Mouse (Mus musculus): ENCODE results near the gene Zfp651. TPM values are rescaled to one million over a fixed set of nuclear protein-coding genes. Genes with fewer than 3 reads are reported as not detected.

Gene Zfp651
- polyA plus RNA-seq, 1 experiment from 2014 or later: 64.7 TPM

- no peak for TF ChIP-seq CTCF (IDR thresholded peaks at IDR 0.05)
- ChIA-PET POLR2A (no interaction called here), CTCF (no interaction called here)
- DNase-seq (ENCODE audit: low read depth, low spot score): no peak
- H3K27me3 ChIP-seq: no peaks in the 10 kb centered on the region
- in situ Hi-C loops (cut with MboI; ENCODE audit: low pct_unique_long_range_greater_than_20kb): no loop called here
- no peak for ATAC-seq
These were observed 3.6 kb downstream of the Zfp651 start for GRCm38 (mm10) chr9:121762761-121763160.

DNA sequence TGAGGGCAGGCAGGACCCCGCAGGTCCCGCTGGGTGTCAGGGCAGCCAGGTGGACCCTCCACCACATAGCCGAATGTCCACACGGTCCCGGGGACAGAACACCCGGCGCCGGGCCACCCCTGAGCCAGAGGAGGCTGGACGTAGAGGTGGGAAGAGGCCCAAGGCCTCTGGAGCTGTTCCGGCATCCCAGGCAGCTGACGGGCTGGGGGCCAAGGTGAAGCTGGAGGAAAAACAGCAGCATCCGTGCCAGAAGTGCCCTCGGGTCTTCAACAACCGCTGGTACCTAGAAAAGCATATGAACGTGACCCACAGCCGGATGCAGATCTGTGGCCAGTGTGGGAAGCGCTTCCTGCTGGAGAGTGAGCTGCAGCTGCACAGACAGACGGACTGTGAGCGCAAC lies 4.6 kb downstream of the Zfp651 start:
- H3K27me3 ChIP-seq: no peaks in the 10 kb centered on the region
- ChIA-PET CTCF (no interaction called here), POLR2A (no interaction called here)
- in situ Hi-C loops (cut with MboI; ENCODE audit: low pct_unique_long_range_greater_than_20kb): no loop called here
- no peak for DNase-seq (ENCODE audit: low read depth, low spot score)
- ATAC-seq: no peak
- TF ChIP-seq CTCF (IDR thresholded peaks at IDR 0.05): no peak

DNA sequence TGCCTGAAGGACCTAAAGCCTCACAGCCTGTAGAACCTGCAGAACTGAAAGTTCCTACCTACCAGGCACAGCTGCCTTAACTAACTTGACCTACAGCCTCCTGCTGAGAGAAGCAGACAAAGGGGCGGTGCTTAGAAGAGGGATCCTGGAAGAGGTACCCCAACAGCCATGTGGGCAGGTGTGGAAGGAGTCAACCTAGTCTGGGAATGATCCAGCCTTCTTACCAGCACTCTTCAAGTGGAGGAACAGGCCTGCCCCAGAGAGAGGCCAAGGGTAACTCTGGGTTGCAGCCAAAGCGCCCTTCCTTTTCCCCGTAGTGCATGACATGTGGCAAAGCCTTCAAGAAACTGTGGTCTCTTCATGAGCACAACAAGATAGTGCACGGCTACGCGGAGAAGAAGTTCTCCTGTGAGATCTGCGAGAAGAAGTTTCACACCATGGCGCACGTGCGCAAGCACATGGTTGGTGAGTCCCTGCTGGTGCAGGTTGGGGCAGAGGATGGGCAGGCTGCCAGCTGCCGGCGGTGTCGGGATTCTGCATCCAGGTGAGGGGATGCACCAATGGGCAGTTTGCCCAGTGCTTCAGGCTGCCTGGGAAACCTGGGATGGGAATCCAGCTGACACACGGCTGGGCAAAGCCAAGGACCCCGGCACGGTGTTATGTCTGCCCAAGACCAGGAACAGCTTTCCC lies 6.2 kb downstream of the Zfp651 start:
- TF ChIP-seq CTCF (IDR thresholded peaks at IDR 0.05): no peak
- H3K27me3 ChIP-seq: no peaks in the 10 kb centered on the region
- ChIA-PET POLR2A (no interaction called here), CTCF (no interaction called here)
- in situ Hi-C loops (cut with MboI; ENCODE audit: low pct_unique_long_range_greater_than_20kb): loop anchor here (5.0 kb wide), 1 partner anchor 57 kb away; no protein-coding TSS in a partner anchor
- no peak for DNase-seq (ENCODE audit: low read depth, low spot score)
- no peak for ATAC-seq

- no peak for DNase-seq (ENCODE audit: low read depth, low spot score)
These were observed 13.3 kb downstream of the Zfp651 start for GRCm38 (mm10) chr9:121772412-121772811.

DNA sequence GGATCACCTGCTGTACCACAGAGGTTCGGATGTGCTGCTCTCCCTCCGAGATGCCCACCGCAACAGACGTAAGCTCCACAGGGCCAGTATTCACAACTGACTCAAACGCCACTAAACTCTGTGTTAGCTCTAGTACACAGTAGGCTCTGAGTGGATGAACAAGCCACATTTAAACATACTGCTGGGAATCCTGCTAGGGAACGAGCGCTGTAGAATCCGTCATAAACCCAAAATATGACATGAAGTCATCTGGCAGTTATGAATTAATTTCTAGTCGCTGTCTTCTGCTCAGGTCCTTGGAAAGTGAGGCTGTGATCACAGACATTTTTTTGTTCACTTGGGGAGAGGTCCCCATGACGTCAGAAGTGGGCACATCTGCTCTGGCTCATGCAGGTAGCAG lies 16.8 kb downstream of the Zfp651 start:
- DNase-seq (ENCODE audit: low read depth, low spot score) (no peak), ATAC-seq (no peak)
- POLR2A ChIA-PET: no interaction called here
- H3K27me3 ChIP-seq: peaks cover 24% of the 10 kb centered on the region
- CTCF ChIA-PET: no interaction called here
- no peak for TF ChIP-seq CTCF (IDR thresholded peaks at IDR 0.05)
- in situ Hi-C loops (cut with MboI; ENCODE audit: low pct_unique_long_range_greater_than_20kb): no loop called here

More at GRCm38 (mm10) chr9:121772412-121772811, 13.3 kb downstream of the Zfp651 start:
- no peak for TF ChIP-seq CTCF (IDR thresholded peaks at IDR 0.05)
- peaks cover 8% of the 10 kb centered on the region for H3K27me3 ChIP-seq
- no peak for ATAC-seq
- in situ Hi-C loops (cut with MboI; ENCODE audit: low pct_unique_long_range_greater_than_20kb): no loop called here
- ChIA-PET POLR2A (no interaction called here), CTCF (interaction anchor here (0.6 to 1.0 kb wide), 3 partner anchors 30 to 55 kb away, joined by 3 read pairs; no protein-coding TSS in a partner anchor)

GRCm38 (mm10) chr9:121776511-121776910 lies 17.4 kb downstream of the Zfp651 start:
- no peak for DNase-seq (ENCODE audit: low read depth, low spot score)
- H3K27me3 ChIP-seq: peaks cover 24% of the 10 kb centered on the region
- ChIA-PET CTCF (interaction anchor here (0.6 to 1.4 kb wide), 2 partner anchors 23 to 46 kb away, joined by 3 read pairs; no protein-coding TSS in a partner anchor), POLR2A (interaction anchor here (0.6 kb wide), 2 partner anchors 47 to 231 kb away, joined by 3 to 4 read pairs; no protein-coding TSS in a partner anchor)
- no peak for ATAC-seq
- in situ Hi-C loops (cut with MboI; ENCODE audit: low pct_unique_long_range_greater_than_20kb): no loop called here
- no peak for TF ChIP-seq CTCF (IDR thresholded peaks at IDR 0.05)

DNA sequence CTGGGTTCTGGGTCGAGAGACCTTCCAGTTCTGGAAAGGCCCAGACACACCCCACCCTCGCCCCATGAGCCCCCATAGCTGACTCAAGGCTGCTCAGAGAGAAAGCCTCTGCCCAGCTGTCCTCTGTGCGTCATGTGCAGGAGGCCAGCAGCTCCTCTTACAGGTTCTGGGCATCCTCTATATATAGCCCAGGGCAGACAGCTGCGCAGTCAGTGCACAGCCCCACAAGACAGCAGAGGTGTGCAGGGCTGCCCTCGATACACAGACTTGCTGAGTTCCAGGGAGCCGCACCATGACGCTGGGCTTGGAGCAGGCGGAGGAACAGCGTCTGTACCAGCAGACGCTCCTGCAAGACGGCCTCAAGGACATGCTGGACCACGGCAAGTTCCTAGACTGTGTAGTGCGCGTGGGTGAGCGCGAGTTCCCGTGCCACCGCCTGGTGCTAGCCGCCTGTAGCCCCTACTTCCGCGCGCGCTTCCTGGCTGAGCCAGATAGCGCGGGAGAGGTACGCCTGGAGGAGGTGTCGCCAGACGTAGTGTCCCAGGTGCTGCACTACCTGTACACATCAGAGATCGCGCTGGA lies 18.4 kb downstream of the Zfp651 start, which contains the start of gene Klhl40:
Klhl40 (plus strand) TSS at position 124 of the 582 bp plus-strand sequence.
- CTCF ChIA-PET: interaction anchor here (1.4 kb wide), 1 partner anchor 45 kb away, joined by 3 read pairs; no protein-coding TSS in a partner anchor
- DNase-seq (ENCODE audit: low read depth, low spot score): no peak
- no peak for ATAC-seq
- POLR2A ChIA-PET: no interaction called here
- H3K27me3 ChIP-seq: peaks cover 24% of the 10 kb centered on the region
- TF ChIP-seq CTCF (IDR thresholded peaks at IDR 0.05): no peak
- in situ Hi-C loops (cut with MboI; ENCODE audit: low pct_unique_long_range_greater_than_20kb): no loop called here

DNA sequence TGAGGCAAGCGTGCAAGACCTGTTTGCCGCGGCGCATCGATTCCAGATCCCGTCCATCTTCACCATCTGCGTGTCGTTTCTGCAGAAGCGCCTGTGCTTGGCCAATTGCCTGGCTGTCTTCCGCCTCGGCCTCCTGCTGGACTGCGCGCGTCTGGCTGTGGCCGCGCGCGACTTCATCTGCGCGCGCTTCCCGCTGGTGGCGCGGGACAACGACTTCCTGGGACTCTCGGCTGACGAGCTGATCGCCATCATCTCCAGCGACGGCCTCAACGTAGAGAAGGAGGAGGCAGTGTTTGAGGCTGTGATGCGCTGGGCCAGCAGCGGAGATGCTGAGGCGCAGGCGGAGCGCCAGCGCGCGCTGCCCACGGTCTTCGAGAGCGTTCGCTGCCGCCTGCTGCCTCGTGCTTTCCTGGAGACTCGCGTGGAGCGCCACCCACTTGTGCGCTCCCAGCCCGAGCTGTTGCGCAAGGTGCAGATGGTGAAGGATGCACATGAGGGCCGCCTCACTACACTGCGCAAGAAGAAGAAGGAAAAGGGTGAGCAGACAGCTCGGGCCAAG lies 19.0 kb downstream of the Zfp651 start:
- DNase-seq (ENCODE audit: low read depth, low spot score) (no peak), ATAC-seq (no peak)
- CTCF ChIA-PET: no interaction called here

DNA sequence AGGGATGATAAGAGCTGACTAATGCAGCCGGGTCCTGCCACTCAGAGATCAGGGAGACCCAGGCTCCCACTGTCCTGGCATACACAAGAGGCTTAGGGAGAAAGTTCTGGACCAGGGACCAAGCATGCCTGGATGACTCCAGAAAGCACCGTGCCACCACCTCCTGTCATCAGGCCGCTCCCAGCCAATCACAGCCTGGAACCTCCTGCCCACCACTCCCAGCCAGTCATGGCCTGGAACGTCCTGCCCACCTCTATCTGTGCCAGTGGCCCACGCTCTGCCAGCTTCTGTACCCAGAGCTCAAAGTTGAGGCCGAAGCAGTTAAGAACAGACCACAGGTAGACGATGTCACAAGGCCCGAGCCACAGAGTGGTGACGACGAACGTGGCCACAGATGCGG lies 25.7 kb downstream of the Zfp651 start:
- H3K27me3 ChIP-seq: no peaks in the 10 kb centered on the region
- in situ Hi-C loops (cut with MboI; ENCODE audit: low pct_unique_long_range_greater_than_20kb): no loop called here
- ChIA-PET POLR2A (no interaction called here), CTCF (no interaction called here)
- no peak for TF ChIP-seq CTCF (IDR thresholded peaks at IDR 0.05)
- DNase-seq (ENCODE audit: low read depth, low spot score) (no peak), ATAC-seq (no peak)

More for the DNA sequence above, 19.0 kb downstream of the Zfp651 start:
- TF ChIP-seq CTCF (IDR thresholded peaks at IDR 0.05): no peak
- in situ Hi-C loops (cut with MboI; ENCODE audit: low pct_unique_long_range_greater_than_20kb): no loop called here
- POLR2A ChIA-PET: no interaction called here
- H3K27me3 ChIP-seq: peaks cover 24% of the 10 kb centered on the region

- ChIA-PET POLR2A (no interaction called here), CTCF (no interaction called here)
- DNase-seq (ENCODE audit: low read depth, low spot score): no peak
- no peak for ATAC-seq
- in situ Hi-C loops (cut with MboI; ENCODE audit: low pct_unique_long_range_greater_than_20kb): no loop called here
- no peak for TF ChIP-seq CTCF (IDR thresholded peaks at IDR 0.05)
- H3K27me3 ChIP-seq: no peaks in the 10 kb centered on the region
These were observed 26.1 kb downstream of the Zfp651 start for GRCm38 (mm10) chr9:121785261-121785660.

DNA sequence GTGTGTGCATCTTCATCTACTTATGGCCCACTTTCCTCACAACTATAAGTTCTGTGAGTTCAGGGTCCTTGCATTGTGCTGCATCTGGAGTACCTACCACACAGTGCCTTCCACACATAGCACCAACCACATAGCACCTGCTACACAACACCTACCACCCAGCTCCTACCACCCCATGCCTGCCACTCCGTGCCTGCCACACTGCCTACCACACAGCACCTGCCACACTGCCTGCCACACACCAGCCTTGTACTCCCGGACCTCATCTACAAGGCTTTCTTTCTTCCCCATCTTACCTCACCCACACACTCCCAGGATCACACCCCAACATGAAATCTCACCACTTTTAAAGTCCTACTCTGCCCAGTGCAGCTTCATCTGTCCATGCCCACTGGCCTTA lies 27.2 kb downstream of the Zfp651 start:
- in situ Hi-C loops (cut with MboI; ENCODE audit: low pct_unique_long_range_greater_than_20kb): no loop called here
- DNase-seq (ENCODE audit: low read depth, low spot score) (no peak), ATAC-seq (no peak)
- ChIA-PET CTCF (no interaction called here), POLR2A (no interaction called here)
- TF ChIP-seq CTCF (IDR thresholded peaks at IDR 0.05): no peak
- no peaks in the 10 kb centered on the region for H3K27me3 ChIP-seq
